ENCODE assay signal across 23 mouse cellular contexts in genomic region chr5:69620899-69621298, GRCm38 (mm10). TPM values are rescaled to one million over a fixed set of nuclear protein-coding genes. Genes with fewer than 3 reads are reported as not detected.
DNase-seq lines count a peak whose midpoint lies in the region; ATAC-seq and TF ChIP-seq lines count a peak whose summit lies in the region.
"Had no signal": no experiment of that assay in that cellular context is flagged by ENCODE, and none has a peak within 500 bp of the region (broad histone marks: within the 10 kb centered on the region; RNA-seq: fewer than 3 reads in every experiment).

No protein-coding gene starts in this region.

- 15% methylated on average over 1 of the region's 1 CpGs for WGBS in lung, embryonic 14.5 days
- 33% methylated on average over 1 of the region's 1 CpGs for WGBS in stomach, embryonic 16.5 days
- 7% methylated on average over 1 of the region's 1 CpGs for WGBS in stomach, postnatal 0 days

- peak; percentile 95 for ATAC-seq in frontal cortex, adult (ENCODE audit: low TSS enrichment)
- ATAC-seq in lung, embryonic 14.5 days (ENCODE audit: insufficient read depth) = no peak
- ATAC-seq in stomach, embryonic 16.5 days (ENCODE audit: insufficient read depth, low FRiP score) = no peak
- ATAC-seq in stomach, postnatal 0 days (ENCODE audit: low FRiP score, low TSS enrichment) = no peak
- ATAC-seq: activated CD4-positive, CD25-positive, alpha-beta regulatory T cell, adult 4 months; forebrain, embryonic 13.5 days; forebrain, embryonic 16.5 days; hindbrain, postnatal 0 days had no signal

- no peak overlapping the region for H3K4me2 ChIP-seq in lung, embryonic 14.5 days
- H3K4me2 ChIP-seq in stomach, embryonic 16.5 days (ENCODE audit: low read depth, low read length) = no peak overlapping the region
- no peak overlapping the region for H3K4me2 ChIP-seq in stomach, postnatal 0 days (replicated peaks; ENCODE audit: low read depth)
- H3K4me2 ChIP-seq: forebrain, embryonic 13.5 days; heart, embryonic 13.5 days; hindbrain, embryonic 14.5 days had no signal

- H3K9ac ChIP-seq in lung, embryonic 14.5 days = no peak overlapping the region
- no peak overlapping the region for H3K9ac ChIP-seq in stomach, embryonic 16.5 days (ENCODE audit: low read length)
- H3K9ac ChIP-seq in stomach, postnatal 0 days (ENCODE audit: low read length) = no peak overlapping the region
- H3K9ac ChIP-seq: forebrain, embryonic 13.5 days; heart, embryonic 13.5 days; hindbrain, embryonic 14.5 days had no signal

- no peak overlapping the region for H3K4me3 ChIP-seq in lung, embryonic 14.5 days (ENCODE audit: low read depth, low read length)
- H3K4me3 ChIP-seq in stomach, embryonic 16.5 days (replicated peaks; ENCODE audit: low read length) = no peak overlapping the region
- no peak overlapping the region for H3K4me3 ChIP-seq in stomach, postnatal 0 days (ENCODE audit: low read depth, low read length)
- H3K4me3 ChIP-seq: forebrain, embryonic 10.5 days; forebrain, embryonic 13.5 days; heart, adult 2 months; heart, embryonic 10.5 days; heart, embryonic 13.5 days had no signal

- H3K27me3 ChIP-seq in lung, embryonic 14.5 days (ENCODE audit: insufficient read depth, low read length) = no peaks in the 10 kb centered on the region
- no peaks in the 10 kb centered on the region for H3K27me3 ChIP-seq in stomach, embryonic 16.5 days (ENCODE audit: control insufficient read depth, insufficient read depth, low read length)
- H3K27me3 ChIP-seq in stomach, postnatal 0 days (ENCODE audit: control insufficient read depth, insufficient read depth, low read length) = no peaks in the 10 kb centered on the region
- H3K27me3 ChIP-seq: forebrain, embryonic 13.5 days; heart, embryonic 13.5 days had no signal

- no peak for DNase-seq in frontal cortex, postnatal 14 days (ENCODE audit: low spot score in 2 of 2)
- DNase-seq in lung, embryonic 14.5 days = peak; percentile 9
- no peak for DNase-seq in lung, postnatal 14 days
- no peak for DNase-seq in stomach, postnatal 0 days (ENCODE audit: low spot score)
- DNase-seq: adrenal gland, adult 8-10 months; adrenal gland, postnatal 25 days; cerebellum, adult 18-20 months; cerebellum, adult 9-10 months; cerebellum, postnatal 14 days; gastrocnemius, postnatal 25 days; heart, adult 2 months; heart, postnatal 14 days; heart, postnatal 4 days had no signal

- no peak overlapping the region for H3K27ac ChIP-seq in lung, embryonic 14.5 days (ENCODE audit: low read depth)
- peak overlapping the region; percentile 15; the same call in 1 of the 2 replicates for H3K27ac ChIP-seq in stomach, embryonic 16.5 days (ENCODE audit: low read length)
- no peak overlapping the region for H3K27ac ChIP-seq in stomach, postnatal 0 days (replicated peaks)
- H3K27ac ChIP-seq: forebrain, embryonic 10.5 days; forebrain, embryonic 13.5 days; heart, adult 2 months; heart, embryonic 10.5 days; heart, embryonic 13.5 days; hindbrain, embryonic 14.5 days; hindbrain, postnatal 0 days had no signal

- no peaks in the 10 kb centered on the region for H3K4me1 ChIP-seq in lung, embryonic 14.5 days (ENCODE audit: insufficient read depth)
- H3K4me1 ChIP-seq in stomach, embryonic 16.5 days (ENCODE audit: control insufficient read depth, insufficient read depth, low read length) = peaks cover 8% of the 10 kb centered on the region; the same call in 1 of the 2 replicates
- no peaks in the 10 kb centered on the region for H3K4me1 ChIP-seq in stomach, postnatal 0 days (replicated peaks; ENCODE audit: control insufficient read depth, insufficient read depth)
- H3K4me1 ChIP-seq: forebrain, embryonic 10.5 days; forebrain, embryonic 13.5 days; heart, embryonic 10.5 days; heart, embryonic 13.5 days had no signal

- TF ChIP-seq EP300 in stomach, postnatal 0 days (optimal IDR thresholded peaks at IDR 0.05) = no peak

- no peaks in the 10 kb centered on the region for H3K9me3 ChIP-seq in lung, embryonic 14.5 days (ENCODE audit: low read depth, low read length)
- no peaks in the 10 kb centered on the region for H3K9me3 ChIP-seq in stomach, embryonic 16.5 days (replicated peaks; ENCODE audit: control insufficient read depth, low read length)
- no peaks in the 10 kb centered on the region for H3K9me3 ChIP-seq in stomach, postnatal 0 days (ENCODE audit: control insufficient read depth, low read length)
- H3K9me3 ChIP-seq: forebrain, embryonic 10.5 days; forebrain, embryonic 13.5 days; heart, embryonic 10.5 days; heart, embryonic 13.5 days had no signal

- H3K36me3 ChIP-seq in lung, embryonic 14.5 days (ENCODE audit: insufficient read depth) = no peaks in the 10 kb centered on the region
- no peaks in the 10 kb centered on the region for H3K36me3 ChIP-seq in stomach, embryonic 16.5 days (ENCODE audit: control insufficient read depth, insufficient read depth, low read length)
- H3K36me3 ChIP-seq in stomach, postnatal 0 days (ENCODE audit: control insufficient read depth, insufficient read depth, low read length) = no peaks in the 10 kb centered on the region
- H3K36me3 ChIP-seq: forebrain, embryonic 10.5 days; heart, embryonic 10.5 days; heart, embryonic 13.5 days had no signal

- TF ChIP-seq CTCF in lung, embryonic 14.5 days (IDR thresholded peaks at IDR 0.05; ENCODE audit: low read depth) = no peak
- TF ChIP-seq CTCF in stomach, postnatal 0 days (IDR thresholded peaks at IDR 0.05; ENCODE audit: low read depth) = no peak

RNA-seq across cellular contexts. Expression of gene Gnpda2, which starts 28.8 kb away (rescaled TPM):
- 37.7 and 42.9 TPM in 2 replicates for polyA plus RNA-seq in lung, embryonic 14.5 days (2014; fragmentation: Nextera tagmentation; extraction: Ambion mirVana)
- 39.8 and 42.1 TPM in 2 replicates for polyA plus RNA-seq in stomach, embryonic 16.5 days (2015; fragmentation: Nextera tagmentation; extraction: Ambion mirVana)
- 50.0 and 50.9 TPM in 2 replicates for polyA plus RNA-seq in stomach, postnatal 0 days (2015; fragmentation: Nextera tagmentation; extraction: Ambion mirVana)
